Mouse (Mus musculus): ENCODE measurements around the gene Nectin4. TPM values are rescaled to one million over a fixed set of nuclear protein-coding genes. Genes with fewer than 3 reads are reported as not detected.
A peak's percentile ranks its signal among the peaks of the same experiment; 100 is the strongest.
"Not testable (repeated sequence)": the region's sequence is repeated elsewhere in the genome, so short reads cannot be mapped to it uniquely, and the experiment has no call there.

Nectin4 gene
- polyA plus RNA-seq (2015; fragmentation: Nextera tagmentation; extraction: Ambion mirVana), result 0.07 and 0.18 TPM in 2 replicates

DNA sequence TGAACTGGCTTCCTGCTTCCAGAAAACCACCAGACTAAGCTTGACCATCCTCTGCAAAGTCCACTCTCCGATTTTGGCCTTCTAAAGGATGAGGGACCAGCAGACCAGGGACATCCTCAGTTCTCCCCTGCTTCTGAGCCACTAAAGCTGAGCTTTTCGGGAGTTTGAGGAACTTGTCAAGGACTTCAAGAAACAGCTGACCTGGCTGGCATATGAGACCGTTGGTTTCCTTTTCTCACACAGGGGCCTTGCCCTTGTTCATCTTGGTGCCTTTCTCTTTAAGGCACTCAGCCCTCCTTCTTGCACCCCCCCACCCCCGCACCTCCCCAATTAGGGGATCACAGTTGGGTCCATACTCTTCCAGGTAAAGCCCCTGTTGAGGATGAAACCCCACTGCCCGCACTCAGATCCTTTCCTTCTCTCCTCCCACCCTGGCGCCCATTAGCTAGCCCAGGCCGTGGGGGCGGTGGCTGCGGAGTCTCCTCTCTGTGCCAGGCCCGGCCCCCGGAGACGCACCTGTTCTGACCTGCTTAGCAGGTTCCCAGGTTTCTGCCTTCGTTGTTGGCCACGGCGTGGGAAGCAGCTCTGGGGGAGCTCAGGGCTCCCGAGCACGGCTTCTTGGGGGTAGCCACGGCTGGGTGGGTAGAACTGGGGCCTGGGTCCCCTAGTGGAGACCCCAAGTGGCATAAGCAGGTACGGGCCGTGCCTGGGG, at the start of gene Nectin4:
TSS of gene Nectin4 (plus strand) at position 255 of the 712 bp plus-strand sequence.
- H3K4me2 ChIP-seq, result no peak within 1 kb of the TSS
- no peak within 1 kb of the TSS for H3K9ac ChIP-seq
- peaks cover 31% of the 10 kb centered on the region; the same call in 1 of the 2 replicates for H3K27me3 ChIP-seq
- no peak within 1 kb of the TSS for H3K27ac ChIP-seq (replicated peaks)
- no peaks in the 10 kb centered on the region for H3K9me3 ChIP-seq (replicated peaks)
- no peaks in the 10 kb centered on the region for H3K36me3 ChIP-seq (replicated peaks)
- no peak for ATAC-seq (ENCODE audit: insufficient read depth)
- no peaks in the 10 kb centered on the region; the same call in 1 of the 2 replicates for H3K4me1 ChIP-seq (replicated peaks)
- WGBS (ENCODE audit: insufficient replicate concordance), result 39% methylated on average over 20 of the region's 20 CpGs
- H3K4me3 ChIP-seq (replicated peaks), result no peak within 1 kb of the TSS

DNA sequence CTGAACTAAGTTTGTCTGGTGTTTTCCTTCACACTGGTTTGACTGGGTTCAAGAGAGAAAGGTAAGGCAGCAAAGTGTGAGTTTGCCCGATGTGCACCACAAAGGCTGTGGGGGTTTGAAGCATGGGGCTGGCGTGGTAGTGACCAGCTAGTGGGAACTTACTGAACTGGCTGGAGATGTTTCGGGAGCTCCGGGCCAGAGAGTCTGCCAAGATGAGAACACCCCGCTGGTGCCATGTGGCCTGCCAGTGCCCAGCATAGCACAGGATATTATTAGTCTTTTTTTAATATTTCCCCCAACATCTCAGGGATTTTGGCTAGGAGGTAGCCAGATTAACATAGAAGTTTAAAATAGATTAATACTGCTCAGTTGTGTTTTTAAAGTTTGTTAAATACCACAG, 49.7 kb upstream of the Nectin4 start:
- no peak overlapping the region for H3K9ac ChIP-seq
- H3K27ac ChIP-seq (replicated peaks), result no peak overlapping the region
- H3K4me2 ChIP-seq, result peak overlapping the region; percentile 13; the same call in 1 of the 2 replicates
- peaks cover 8% of the 10 kb centered on the region for H3K27me3 ChIP-seq
- WGBS (ENCODE audit: insufficient replicate concordance), result 41% methylated on average over 5 of the region's 5 CpGs
- H3K9me3 ChIP-seq (replicated peaks), result no peaks in the 10 kb centered on the region
- H3K36me3 ChIP-seq (replicated peaks), result no peaks in the 10 kb centered on the region
- H3K4me1 ChIP-seq (replicated peaks), result peaks cover 8% of the 10 kb centered on the region; the same call in 1 of the 2 replicates
- no peak overlapping the region for H3K4me3 ChIP-seq (replicated peaks)
- no peak for ATAC-seq (ENCODE audit: insufficient read depth)

DNA sequence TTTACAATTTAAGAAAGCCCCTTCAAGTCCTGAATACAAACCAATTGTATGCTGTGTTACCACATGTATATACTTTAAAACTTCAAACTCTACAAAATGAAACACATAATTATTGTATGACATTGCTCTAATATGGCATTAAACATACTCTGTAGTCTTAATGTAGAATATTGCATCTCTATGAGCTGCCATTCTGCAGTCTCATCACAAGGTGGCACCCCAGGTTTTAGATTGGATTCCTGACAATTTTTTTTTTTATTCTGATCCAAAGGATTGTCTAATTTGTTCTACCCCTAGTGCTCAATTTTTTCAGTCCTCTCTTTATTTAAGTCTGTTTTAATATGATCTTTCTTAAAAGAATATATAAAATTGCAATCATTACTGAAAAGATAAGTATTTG, 48.5 kb upstream of the Nectin4 start:
- Histone ChIP-seq H3K9ac (no peak overlapping the region), H3K4me1 (replicated peaks) (peaks cover 18% of the 10 kb centered on the region), H3K27me3 (peaks cover 8% of the 10 kb centered on the region), H3K4me3 (replicated peaks) (no peak overlapping the region), H3K36me3 (replicated peaks) (peaks cover 5% of the 10 kb centered on the region; the same call in 1 of the 2 replicates), H3K4me2 (no peak overlapping the region), H3K9me3 (replicated peaks) (no peaks in the 10 kb centered on the region), H3K27ac (replicated peaks) (no peak overlapping the region)
- no peak for ATAC-seq (ENCODE audit: insufficient read depth)

DNA sequence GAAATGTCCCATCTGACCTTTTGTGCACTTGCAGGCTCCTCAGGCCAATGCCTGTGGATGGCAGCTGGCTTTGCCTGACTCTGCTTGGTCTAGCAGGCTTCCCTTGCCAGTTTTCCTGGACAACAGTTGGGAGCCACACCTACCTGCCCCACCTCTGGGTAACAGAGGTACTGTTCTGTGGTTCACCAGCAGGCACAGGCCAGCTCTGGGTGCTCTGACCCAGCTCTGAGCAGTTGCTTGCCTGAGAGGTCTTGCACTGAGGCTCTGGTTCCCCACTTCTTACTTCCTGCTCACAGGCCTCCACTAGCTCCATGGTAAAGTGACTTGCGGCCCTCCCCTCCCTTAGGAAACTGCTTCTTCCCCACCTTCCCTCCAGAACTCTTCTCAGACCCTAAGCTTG, 47.9 kb upstream of the Nectin4 start:
- 0 out of 2 replicates have a peak, but pooled peaks have one; percentile 25 for ATAC-seq (ENCODE audit: insufficient read depth)
- Histone ChIP-seq H3K27me3 (peaks cover 8% of the 10 kb centered on the region), H3K4me1 (replicated peaks) (peaks cover 22% of the 10 kb centered on the region), H3K36me3 (replicated peaks) (peaks cover 6% of the 10 kb centered on the region; the same call in 1 of the 2 replicates), H3K4me2 (no peak overlapping the region), H3K4me3 (replicated peaks) (no peak overlapping the region), H3K27ac (replicated peaks) (peak overlapping the region; percentile 0; the same call in 1 of the 2 replicates), H3K9ac (no peak overlapping the region), H3K9me3 (replicated peaks) (no peaks in the 10 kb centered on the region)
- WGBS (ENCODE audit: insufficient replicate concordance), result 37% methylated on average over 1 of the region's 1 CpGs

DNA sequence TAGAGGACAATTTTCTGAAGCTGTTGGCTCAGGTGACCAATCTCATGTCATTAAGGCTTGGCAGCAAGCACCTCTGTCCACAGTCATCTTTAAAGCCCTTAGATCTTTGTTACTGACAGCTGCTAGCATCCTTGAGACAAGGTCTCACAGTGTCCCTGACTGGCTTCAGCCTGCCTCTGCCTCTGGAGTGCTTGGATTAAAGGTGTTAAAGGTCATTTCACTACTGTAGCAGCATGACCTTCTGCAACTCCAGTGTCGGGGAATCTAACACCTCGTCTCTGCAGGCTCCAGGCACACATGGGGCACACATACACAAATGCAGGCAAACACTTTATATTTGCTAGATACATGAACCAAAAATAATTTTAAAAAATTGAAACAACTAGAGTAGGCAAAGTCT, 44.3 kb upstream of the Nectin4 start:
- WGBS (ENCODE audit: insufficient replicate concordance), result 77% methylated on average over 2 of the region's 2 CpGs
- ATAC-seq (ENCODE audit: insufficient read depth), result no peak
- Histone ChIP-seq H3K36me3 (replicated peaks) (peaks cover 6% of the 10 kb centered on the region; the same call in 1 of the 2 replicates), H3K4me3 (replicated peaks) (no peak overlapping the region), H3K27me3 (no peaks in the 10 kb centered on the region), H3K4me1 (replicated peaks) (peaks cover 47% of the 10 kb centered on the region), H3K9ac (no peak overlapping the region), H3K9me3 (replicated peaks) (no peaks in the 10 kb centered on the region), H3K27ac (replicated peaks) (no peak overlapping the region), H3K4me2 (no peak overlapping the region)

DNA sequence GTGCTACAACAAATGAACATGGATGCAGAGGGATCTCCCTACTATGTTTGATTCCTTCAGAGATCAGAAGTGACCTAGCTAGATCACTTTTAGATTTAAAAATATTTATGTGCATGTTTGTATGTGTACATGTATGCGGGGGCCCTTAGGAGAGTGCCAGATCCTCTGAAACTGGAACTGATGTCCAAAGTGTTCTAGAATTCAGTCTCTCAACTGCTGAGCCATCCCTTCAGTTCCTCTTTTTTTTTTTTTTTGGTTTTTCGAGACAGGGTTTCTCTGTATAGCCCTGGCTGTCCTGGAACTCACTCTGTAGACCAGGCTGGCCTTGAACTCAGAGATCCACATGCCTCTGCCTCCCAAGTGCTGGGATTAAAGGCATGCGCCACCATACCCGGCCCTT, 43.3 kb upstream of the Nectin4 start:
- H3K4me2 ChIP-seq; H3K27ac ChIP-seq (replicated peaks); H3K9me3 ChIP-seq (replicated peaks); H3K36me3 ChIP-seq (replicated peaks); ATAC-seq (ENCODE audit: insufficient read depth); H3K27me3 ChIP-seq; H3K4me3 ChIP-seq (replicated peaks); H3K9ac ChIP-seq: not testable (repeated sequence)
- H3K4me1 ChIP-seq (replicated peaks), result peaks cover 55% of the 10 kb centered on the region
- 41% methylated on average over 4 of the region's 4 CpGs for WGBS (ENCODE audit: insufficient replicate concordance)

DNA sequence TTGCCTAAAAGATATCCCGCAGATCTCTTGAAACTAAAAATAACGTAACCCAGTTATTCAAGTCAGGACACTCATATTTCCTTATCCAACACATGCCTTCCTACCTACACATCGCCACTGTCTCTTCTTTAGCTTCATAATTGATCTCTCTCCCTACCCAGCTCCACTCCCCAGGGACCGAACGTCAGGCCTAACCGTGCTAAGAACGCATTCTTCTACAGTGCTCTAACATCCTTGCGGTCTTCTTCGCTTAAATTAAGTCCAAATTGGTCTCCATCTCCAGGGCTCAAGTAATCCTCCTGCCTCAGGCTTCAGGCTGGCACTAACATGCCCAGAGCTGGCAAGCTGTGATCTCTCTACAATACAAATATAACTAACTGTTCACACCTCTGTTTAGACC, 41.7 kb upstream of the Nectin4 start:
- H3K4me1 ChIP-seq (replicated peaks), result peaks cover 48% of the 10 kb centered on the region
- no peaks in the 10 kb centered on the region for H3K9me3 ChIP-seq (replicated peaks)
- peak overlapping the region; percentile 78 for H3K4me2 ChIP-seq
- peak overlapping the region; percentile 93 for H3K4me3 ChIP-seq (replicated peaks)
- no peak for ATAC-seq (ENCODE audit: insufficient read depth)
- 24% methylated on average over 9 of the region's 9 CpGs for WGBS (ENCODE audit: insufficient replicate concordance)
- peaks cover 6% of the 10 kb centered on the region; the same call in 1 of the 2 replicates for H3K36me3 ChIP-seq (replicated peaks)
- no peaks in the 10 kb centered on the region for H3K27me3 ChIP-seq
- peak overlapping the region; percentile 98 for H3K27ac ChIP-seq (replicated peaks)
- peak overlapping the region; percentile 85 for H3K9ac ChIP-seq

DNA sequence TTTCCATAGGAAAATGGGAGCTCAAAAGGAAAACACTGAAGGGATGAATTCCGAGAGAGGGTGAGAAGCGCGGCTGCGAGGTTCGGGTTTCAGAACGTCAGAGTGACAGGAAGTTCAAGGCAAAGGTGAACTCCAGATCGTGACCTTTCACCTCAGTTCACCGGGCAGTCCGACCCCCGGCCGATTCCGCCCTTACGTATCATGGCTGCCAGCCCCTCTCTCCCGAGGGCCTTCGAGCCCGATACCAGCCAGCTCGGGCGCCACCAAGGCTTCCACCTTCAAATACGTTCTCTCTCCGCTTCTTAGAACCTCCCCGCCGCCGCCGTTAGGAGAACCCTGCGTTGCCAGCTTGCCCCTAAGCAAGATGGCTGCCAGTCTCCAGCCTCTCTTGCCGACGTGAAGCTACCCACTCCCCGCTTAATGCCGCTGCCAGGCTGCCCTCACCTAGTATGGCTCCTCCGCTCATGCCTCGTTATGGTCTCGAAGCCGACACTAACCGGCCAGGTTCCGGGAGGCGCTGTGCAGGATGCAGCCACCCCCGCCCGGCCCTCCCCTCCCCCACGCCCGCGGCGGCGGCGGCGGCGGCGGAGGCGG, 41.0 kb upstream of the Nectin4 start, which contains the start of gene Dedd:
TSS of gene Dedd (plus strand) at position 307 of the 594 bp plus-strand sequence.
- H3K36me3 ChIP-seq (replicated peaks), result peaks cover 6% of the 10 kb centered on the region; the same call in 1 of the 2 replicates
- ATAC-seq (ENCODE audit: insufficient read depth), result peak; percentile 84
- WGBS (ENCODE audit: insufficient replicate concordance), result under 1% methylated on average over 48 of the region's 48 CpGs

DNA sequence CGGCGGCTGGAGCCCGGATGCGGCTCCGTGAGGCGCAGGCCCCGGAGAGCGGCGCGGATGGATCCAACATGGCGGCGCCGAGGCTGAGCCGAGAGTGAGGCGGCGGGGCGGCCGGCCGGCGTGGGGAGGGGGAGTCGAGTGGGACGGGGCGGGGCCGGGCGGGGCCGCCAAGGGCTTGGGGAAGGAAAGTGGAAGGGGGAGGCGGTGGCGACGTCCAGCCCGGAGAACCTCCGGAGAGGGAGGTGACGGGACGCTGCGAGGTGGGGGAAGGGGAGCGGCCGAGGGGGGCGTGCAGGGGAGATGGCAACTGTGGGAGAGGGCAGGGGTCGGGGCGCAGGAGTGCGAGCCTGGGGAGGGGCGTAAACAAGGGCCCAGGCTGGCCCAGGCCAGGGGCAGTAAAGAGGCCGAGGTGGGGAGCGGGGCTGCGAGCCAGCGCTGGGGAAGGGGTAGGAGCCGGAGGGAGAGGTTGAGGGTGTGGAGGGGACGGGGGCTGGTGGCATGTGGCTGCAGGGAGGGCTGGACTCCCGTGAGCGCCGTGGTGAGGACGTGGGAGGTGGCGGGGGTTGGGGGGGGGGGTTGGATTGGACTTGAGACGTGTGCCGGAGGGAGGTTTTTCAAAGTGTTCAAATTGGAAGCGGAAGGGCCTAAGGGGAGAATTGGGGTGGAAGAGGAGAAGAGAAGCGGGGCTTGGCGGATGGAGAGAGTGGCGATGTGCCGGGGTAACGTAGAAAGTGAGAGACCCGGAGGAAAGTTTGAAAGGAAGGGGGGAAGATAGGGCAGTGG, 40.3 kb upstream of the Nectin4 start:
- H3K27me3 ChIP-seq, result no peaks in the 10 kb centered on the region
- peaks cover 48% of the 10 kb centered on the region for H3K4me1 ChIP-seq (replicated peaks)
- H3K4me2 ChIP-seq, result peak overlapping the region; percentile 78
- H3K9ac ChIP-seq, result peak overlapping the region; percentile 85
- H3K9me3 ChIP-seq (replicated peaks), result no peaks in the 10 kb centered on the region
- peak overlapping the region; percentile 98 for H3K27ac ChIP-seq (replicated peaks)
- 2% methylated on average over 59 of the region's 61 CpGs for WGBS (ENCODE audit: insufficient replicate concordance)
- ATAC-seq (ENCODE audit: insufficient read depth), result peak; percentile 71; the same call in 1 of the 2 replicates
- H3K36me3 ChIP-seq (replicated peaks), result peaks cover 6% of the 10 kb centered on the region; the same call in 1 of the 2 replicates
- H3K4me3 ChIP-seq (replicated peaks), result peak overlapping the region; percentile 93

More for the DNA sequence above, 41.0 kb upstream of the Nectin4 start, which contains the start of gene Dedd:
- Histone ChIP-seq H3K9me3 (replicated peaks) (no peaks in the 10 kb centered on the region), H3K27ac (replicated peaks) (peak within 1 kb of the TSS; percentile 98), H3K9ac (peak within 1 kb of the TSS; percentile 85), H3K27me3 (no peaks in the 10 kb centered on the region), H3K4me2 (peak within 1 kb of the TSS; percentile 78), H3K4me1 (replicated peaks) (peaks cover 48% of the 10 kb centered on the region), H3K4me3 (replicated peaks) (peak within 1 kb of the TSS; percentile 93)

DNA sequence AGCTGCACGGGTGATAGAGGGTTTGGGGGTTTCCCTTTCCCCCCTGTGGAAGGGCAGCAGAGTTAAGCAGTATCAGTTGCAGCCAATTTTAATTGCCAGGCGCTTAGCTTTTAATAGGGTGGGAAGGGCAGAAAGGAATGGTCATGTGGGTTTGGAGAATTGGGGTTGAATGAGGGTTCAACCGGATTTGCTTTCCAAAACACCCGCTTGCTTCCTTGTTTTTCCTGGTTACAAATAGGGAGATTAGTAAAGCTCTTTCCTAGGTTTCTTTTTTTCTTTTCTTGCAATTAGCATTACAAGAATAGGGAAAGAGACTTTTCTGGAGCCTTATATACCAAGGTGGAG, 39.7 kb upstream of the Nectin4 start:
- WGBS (ENCODE audit: insufficient replicate concordance), result 1% methylated on average over 4 of the region's 4 CpGs
- Histone ChIP-seq H3K4me2 (peak overlapping the region; percentile 78), H3K36me3 (replicated peaks) (peaks cover 6% of the 10 kb centered on the region; the same call in 1 of the 2 replicates), H3K9me3 (replicated peaks) (no peaks in the 10 kb centered on the region), H3K9ac (peak overlapping the region; percentile 85), H3K4me1 (replicated peaks) (peaks cover 48% of the 10 kb centered on the region), H3K4me3 (replicated peaks) (peak overlapping the region; percentile 93), H3K27ac (replicated peaks) (peak overlapping the region; percentile 98), H3K27me3 (no peaks in the 10 kb centered on the region)
- no peak for ATAC-seq (ENCODE audit: insufficient read depth)

All from liver, embryonic 15.5 days (tissue).